Mouse (Mus musculus) liver, embryonic 12.5 days (tissue): Measurements from ENCODE around the gene Anapc2. TPM values are rescaled to one million over a fixed set of nuclear protein-coding genes. Genes with fewer than 3 reads are reported as not detected.

Source experiments
- ATAC-seq: fragments of 200-750 bp; cut with Nextera tagmentation; 2 replicates; pipeline ENCODE4 v1.8.0; 2017; ENCODE audit warnings: moderate number of reproducible peaks, mild to moderate bottlenecking, moderate library complexity
- H3K27ac ChIP-seq: fragments of 300-500 bp; sonication (generic); 2 replicates; pipeline ENCODE4 v1.5.1; 2016; ENCODE audit warnings: mild to moderate bottlenecking
- H3K27me3 ChIP-seq: fragments of 300-500 bp; sonication (generic); replicated peaks from 2 replicates; pipeline ENCODE4 v1.6.1; 2016; ENCODE audit warnings: mild to moderate bottlenecking, moderate library complexity
- H3K36me3 ChIP-seq: fragments of 300-500 bp; sonication (generic); 2 replicates; pipeline ENCODE4 v1.6.1; 2016; ENCODE audit warnings: mild to moderate bottlenecking, moderate library complexity
- H3K4me1 ChIP-seq: fragments of 300-500 bp; sonication (generic); 2 replicates; pipeline ENCODE4 v1.6.1; 2016
- H3K4me2 ChIP-seq: fragments of 300-500 bp; sonication (generic); 2 replicates; pipeline ENCODE4 v1.6.1; 2016; ENCODE audit warnings: mild to moderate bottlenecking, moderate library complexity
- H3K4me3 ChIP-seq: fragments of 300-500 bp; sonication (generic); 2 replicates; pipeline ENCODE4 v1.5.1; 2016; ENCODE audit warnings: mild to moderate bottlenecking, moderate library complexity
- H3K9ac ChIP-seq: fragments of 300-500 bp; sonication (generic); 2 replicates; pipeline ENCODE4 v1.6.1; 2016; ENCODE audit warnings: mild to moderate bottlenecking, moderate library complexity
- H3K9me3 ChIP-seq: fragments of 300-500 bp; sonication (generic); replicated peaks from 2 replicates; pipeline ENCODE4 v1.6.1; 2016; ENCODE audit warnings: mild to moderate bottlenecking, moderate library complexity
- WGBS: fragments of 180-500 bp; shearing (Covaris S2); methylation state at CpG from one replicate; pipeline ENCODE4 v1.1.7; 2016; ENCODE audit not compliant: insufficient replicate concordance; 5-methylcytosine and 5-hydroxymethylcytosine counted together
- polyA plus RNA-seq: library from polyadenylated mRNA; unstranded; fragments of >200 nt; fragmentation: Nextera tagmentation; extraction: Ambion mirVana; gene quantifications from 2 replicates; pipeline ENCODE4 v1.2.1, GENCODE M21; 2016

Gene Anapc2
- polyA plus RNA-seq, 1 experiment from 2014 or later = 63.6 TPM

- WGBS = 5% methylated on average over 39 of the region's 43 CpGs
- H3K27me3 ChIP-seq = peaks cover 95% of the 10 kb centered on the region
- no peaks in the 10 kb centered on the region for H3K9me3 ChIP-seq
- H3K9ac ChIP-seq = no peak overlapping the region
- H3K4me2 ChIP-seq = peak overlapping the region; percentile 60
- H3K36me3 ChIP-seq = no peaks in the 10 kb centered on the region
- peak overlapping the region; percentile 33 for H3K4me3 ChIP-seq
- 0 out of 2 replicates have a peak, but pooled peaks have one; percentile 19 for ATAC-seq
- H3K27ac ChIP-seq = no peak overlapping the region
- peaks cover 15% of the 10 kb centered on the region for H3K4me1 ChIP-seq
Measured at GRCm38 (mm10) chr2:25292054-25292544, 19.8 kb downstream of the Anapc2 start.

DNA sequence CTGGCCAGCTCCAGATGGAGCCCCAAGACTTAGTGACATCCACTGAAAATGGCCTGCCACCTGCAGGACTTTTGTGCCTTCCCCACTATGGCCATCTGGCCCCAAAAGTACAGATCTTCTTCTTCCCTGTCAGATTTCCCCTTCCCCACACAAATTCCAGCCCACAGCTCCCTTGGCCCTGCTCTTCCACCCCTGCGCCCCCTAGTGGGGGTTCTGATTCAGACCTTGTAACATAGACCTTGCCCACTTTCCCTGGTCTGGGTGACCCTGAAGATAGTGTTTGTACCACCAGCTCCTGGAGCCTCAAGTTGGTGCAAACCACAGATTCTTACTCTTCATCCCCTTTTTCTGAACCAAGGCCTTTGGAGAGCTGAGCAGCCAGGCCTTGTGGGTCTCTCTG, 20.6 kb downstream of the Anapc2 start:
- Histone ChIP-seq H3K4me1 (peaks cover 11% of the 10 kb centered on the region), H3K4me2 (no peak overlapping the region), H3K9me3 (no peaks in the 10 kb centered on the region), H3K4me3 (no peak overlapping the region), H3K9ac (no peak overlapping the region), H3K36me3 (no peaks in the 10 kb centered on the region), H3K27ac (no peak overlapping the region), H3K27me3 (peaks cover 100% of the 10 kb centered on the region)
- 0% methylated on average over 1 of the region's 1 CpGs for whole genome bisulfite sequencing
- ATAC-seq = no peak

DNA sequence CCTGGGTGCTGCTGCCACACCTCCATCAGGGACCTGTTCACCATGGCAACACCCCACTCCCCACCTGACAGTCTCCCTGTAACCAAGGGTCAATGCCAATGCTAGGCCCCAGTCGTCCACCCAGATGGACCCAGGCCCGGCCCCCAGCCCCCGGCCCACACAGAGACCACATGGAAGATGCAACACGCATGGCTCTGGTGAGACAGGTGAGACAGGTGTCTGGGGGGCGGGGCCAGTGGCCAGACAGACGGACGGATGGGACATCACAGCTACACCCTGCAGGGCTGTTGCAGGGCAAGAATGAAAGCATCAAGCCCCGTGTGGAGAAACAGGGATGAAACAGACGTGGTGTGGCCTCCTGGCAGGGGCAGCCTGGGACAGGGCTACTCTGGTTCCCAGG, 21.4 kb downstream of the Anapc2 start:
- ATAC-seq = no peak
- WGBS = 62% methylated on average over 9 of the region's 9 CpGs
- no peaks in the 10 kb centered on the region for H3K36me3 ChIP-seq
- no peak overlapping the region for H3K9ac ChIP-seq
- H3K4me3 ChIP-seq = no peak overlapping the region
- no peak overlapping the region for H3K4me2 ChIP-seq
- H3K27ac ChIP-seq = no peak overlapping the region
- H3K27me3 ChIP-seq = peaks cover 99% of the 10 kb centered on the region
- H3K4me1 ChIP-seq = peaks cover 11% of the 10 kb centered on the region
- H3K9me3 ChIP-seq = no peaks in the 10 kb centered on the region

DNA sequence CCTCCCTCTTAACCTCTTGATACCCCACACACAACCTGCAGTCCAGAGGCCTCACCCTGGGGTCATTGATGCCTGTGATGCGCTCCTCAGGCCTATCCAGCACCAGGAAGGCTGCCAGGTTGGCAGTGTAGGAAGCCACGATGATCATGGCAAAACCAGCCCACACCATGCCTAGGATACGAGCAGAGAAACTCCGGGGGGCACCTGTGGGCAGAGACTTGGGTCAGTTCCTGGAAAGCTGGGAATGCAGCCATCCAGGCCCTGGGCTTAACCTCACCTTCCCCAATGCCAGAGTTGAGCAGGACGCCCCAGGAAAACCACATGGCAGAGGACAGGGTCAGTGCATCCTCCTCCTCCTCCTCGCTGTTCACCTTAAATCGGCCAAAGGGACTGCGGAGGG, 24.8 kb downstream of the Anapc2 start:
- H3K4me2 ChIP-seq = no peak overlapping the region
- no peak for ATAC-seq
- H3K4me3 ChIP-seq = no peak overlapping the region
- H3K36me3 ChIP-seq = no peaks in the 10 kb centered on the region
- no peak overlapping the region for H3K9ac ChIP-seq
- no peaks in the 10 kb centered on the region for H3K9me3 ChIP-seq
- no peak overlapping the region for H3K27ac ChIP-seq
- WGBS = 66% methylated on average over 8 of the region's 8 CpGs
- H3K4me1 ChIP-seq = peaks cover 5% of the 10 kb centered on the region
- peaks cover 75% of the 10 kb centered on the region for H3K27me3 ChIP-seq

- no peaks in the 10 kb centered on the region for H3K9me3 ChIP-seq
- H3K4me3 ChIP-seq = no peak overlapping the region
- H3K4me1 ChIP-seq = no peaks in the 10 kb centered on the region
- H3K36me3 ChIP-seq = no peaks in the 10 kb centered on the region
- no peak overlapping the region for H3K27ac ChIP-seq
- no peak overlapping the region for H3K4me2 ChIP-seq
- 62% methylated on average over 10 of the region's 10 CpGs for WGBS
- H3K9ac ChIP-seq = no peak overlapping the region
- H3K27me3 ChIP-seq = peaks cover 74% of the 10 kb centered on the region
- no peak for ATAC-seq
Measured at GRCm38 (mm10) chr2:25298046-25298445, 25.8 kb downstream of the Anapc2 start.

DNA sequence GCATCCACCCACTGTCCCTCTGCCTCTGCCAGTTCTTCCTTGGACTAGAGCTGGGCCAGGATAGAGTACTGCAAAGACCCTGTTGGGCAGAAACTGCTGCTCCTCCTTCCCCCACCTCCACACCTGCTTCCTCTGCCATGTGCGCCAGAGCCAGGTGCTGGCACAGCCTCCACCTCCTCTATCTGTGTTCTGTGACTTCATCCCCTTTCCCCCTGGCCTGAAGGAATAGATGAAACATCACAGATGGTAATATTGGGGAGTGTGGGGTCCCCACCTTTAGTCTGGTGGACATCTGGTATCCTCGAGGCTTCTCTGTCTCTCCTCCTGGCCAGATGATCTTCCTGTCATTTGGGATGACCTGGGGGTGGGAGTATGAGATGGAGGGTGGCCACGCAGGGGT, 31.2 kb downstream of the Anapc2 start:
- no peak overlapping the region for H3K27ac ChIP-seq
- no peak overlapping the region for H3K4me2 ChIP-seq
- H3K4me3 ChIP-seq = no peak overlapping the region
- no peaks in the 10 kb centered on the region for H3K36me3 ChIP-seq
- WGBS = 46% methylated on average over 3 of the region's 3 CpGs
- H3K27me3 ChIP-seq = peaks cover 74% of the 10 kb centered on the region
- ATAC-seq = no peak
- H3K9ac ChIP-seq = no peak overlapping the region
- H3K9me3 ChIP-seq = no peaks in the 10 kb centered on the region
- H3K4me1 ChIP-seq = peaks cover 12% of the 10 kb centered on the region

DNA sequence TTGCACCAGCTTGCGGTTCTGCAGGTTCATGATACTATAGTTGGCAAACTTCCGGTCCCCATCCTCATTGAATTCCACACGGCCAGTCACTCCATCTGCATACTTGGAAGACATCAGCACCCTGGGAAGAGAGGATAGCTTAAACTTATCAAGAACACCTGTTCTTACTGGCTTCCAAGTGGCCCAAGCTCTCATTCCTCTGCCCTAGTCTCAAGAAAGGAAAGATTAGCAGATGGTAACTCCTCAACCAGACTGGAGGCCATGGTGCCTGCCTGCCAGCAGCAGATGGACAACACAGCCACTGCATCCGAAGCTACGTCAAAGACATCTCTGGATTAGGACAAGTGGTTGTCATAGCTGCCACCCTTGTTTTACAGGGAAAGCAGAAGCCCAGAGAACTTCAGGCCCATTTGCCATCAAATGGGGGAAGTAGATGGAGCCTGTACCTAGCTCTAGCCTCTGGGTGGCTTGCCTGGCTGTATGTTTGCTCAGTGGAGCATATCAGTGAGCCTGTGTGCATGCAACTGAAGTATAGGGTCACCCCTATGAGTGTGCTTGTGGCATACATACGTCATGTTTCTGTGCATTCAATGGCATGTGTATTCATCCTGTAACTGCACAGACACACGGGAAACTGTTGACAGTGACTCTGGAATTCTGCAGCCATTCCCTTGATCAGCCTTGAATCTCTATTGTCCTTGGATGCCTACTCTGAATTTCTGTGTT, 31.8 kb downstream of the Anapc2 start:
- no peak overlapping the region for H3K27ac ChIP-seq
- no peak for ATAC-seq
- H3K27me3 ChIP-seq = peaks cover 79% of the 10 kb centered on the region
- peak overlapping the region; percentile 67; the same call in 1 of the 2 replicates for H3K4me2 ChIP-seq
- 63% methylated on average over 7 of the region's 7 CpGs for WGBS
- no peaks in the 10 kb centered on the region for H3K36me3 ChIP-seq
- no peak overlapping the region for H3K9ac ChIP-seq
- no peaks in the 10 kb centered on the region for H3K9me3 ChIP-seq
- peak overlapping the region; percentile 45; the same call in 1 of the 2 replicates for H3K4me3 ChIP-seq
- peaks cover 12% of the 10 kb centered on the region for H3K4me1 ChIP-seq

GRCm38 (mm10) chr2:25304657-25305541, 32.6 kb downstream of the Anapc2 start:
- 3% methylated on average over 41 of the region's 45 CpGs for WGBS
- Histone ChIP-seq H3K9me3 (no peaks in the 10 kb centered on the region), H3K4me3 (peak overlapping the region; percentile 45), H3K27me3 (peaks cover 85% of the 10 kb centered on the region), H3K4me2 (peak overlapping the region; percentile 67), H3K4me1 (peaks cover 12% of the 10 kb centered on the region), H3K36me3 (no peaks in the 10 kb centered on the region), H3K9ac (0 out of 2 replicates have a peak overlapping the region, but pooled peaks have one; percentile 31), H3K27ac (no peak overlapping the region)
- 0 out of 2 replicates have a peak, but pooled peaks have one; percentile 27 for ATAC-seq

GRCm38 (mm10) chr2:25305587-25306359, 33.5 kb downstream of the Anapc2 start:
- ATAC-seq = no peak
- Histone ChIP-seq H3K27ac (no peak overlapping the region), H3K4me2 (peak overlapping the region; percentile 67), H3K4me1 (peaks cover 12% of the 10 kb centered on the region), H3K4me3 (peak overlapping the region; percentile 45; the same call in 1 of the 2 replicates), H3K9me3 (no peaks in the 10 kb centered on the region), H3K36me3 (no peaks in the 10 kb centered on the region), H3K9ac (0 out of 2 replicates have a peak overlapping the region, but pooled peaks have one; percentile 31), H3K27me3 (peaks cover 94% of the 10 kb centered on the region)
- WGBS = 44% methylated on average over 14 of the region's 14 CpGs

GRCm38 (mm10) chr2:25310180-25310579, 37.9 kb downstream of the Anapc2 start:
- WGBS = 43% methylated on average over 10 of the region's 10 CpGs
- H3K27me3 ChIP-seq = peaks cover 98% of the 10 kb centered on the region
- no peak overlapping the region for H3K9ac ChIP-seq
- H3K4me1 ChIP-seq = peaks cover 4% of the 10 kb centered on the region
- H3K9me3 ChIP-seq = no peaks in the 10 kb centered on the region
- no peak for ATAC-seq
- no peak overlapping the region for H3K27ac ChIP-seq
- H3K4me3 ChIP-seq = no peak overlapping the region
- no peak overlapping the region for H3K4me2 ChIP-seq
- H3K36me3 ChIP-seq = no peaks in the 10 kb centered on the region

- H3K4me3 ChIP-seq = no peak overlapping the region
- no peaks in the 10 kb centered on the region for H3K4me1 ChIP-seq
- H3K9ac ChIP-seq = no peak overlapping the region
- H3K27me3 ChIP-seq = peaks cover 98% of the 10 kb centered on the region
- ATAC-seq = no peak
- H3K9me3 ChIP-seq = no peaks in the 10 kb centered on the region
- no peaks in the 10 kb centered on the region for H3K36me3 ChIP-seq
- no peak overlapping the region for H3K4me2 ChIP-seq
- H3K27ac ChIP-seq = no peak overlapping the region
- 3% methylated on average over 22 of the region's 22 CpGs for WGBS
Measured at GRCm38 (mm10) chr2:25310969-25311368, 38.7 kb downstream of the Anapc2 start.
